Mouse (Mus musculus) cerebellum, adult 18-20 months (tissue): ENCODE results near the gene Tmem126b.
A peak's percentile ranks its signal among the peaks of the same experiment; 100 is the strongest.

Source experiments
- DNase-seq, 2 experiments: peaks; one replicate each; pipeline ENCODE4 v3.0.0; 2021

Tmem126b gene

DNA sequence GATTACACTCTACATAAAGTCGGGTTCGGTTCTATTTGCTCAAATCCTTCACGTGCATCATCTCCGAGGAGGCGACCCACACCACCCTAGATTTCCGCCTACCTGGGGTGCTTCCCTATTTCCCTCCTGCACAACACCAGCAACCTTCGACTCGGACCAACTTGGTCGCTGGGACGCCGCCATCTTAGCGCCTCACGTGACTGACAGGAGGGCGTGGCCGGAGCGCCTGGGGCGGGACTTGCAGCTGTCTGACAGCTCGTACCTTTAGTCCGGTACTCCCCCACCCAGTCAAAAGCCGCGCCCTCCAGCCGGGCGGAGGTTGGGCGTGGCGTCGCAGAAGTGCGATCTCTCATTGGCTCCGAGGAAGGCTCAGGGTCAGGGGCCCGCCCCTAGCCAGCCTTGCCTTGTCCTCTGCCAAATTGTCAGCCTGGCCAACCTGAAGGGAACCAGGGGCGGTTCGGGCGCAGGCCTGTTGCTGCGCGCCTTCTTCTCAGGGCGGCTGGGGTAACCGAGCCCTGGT is at the start of gene Tmem126b:
Gene Tmem126b (minus strand): TSS at position 209 of the 520 bp plus-strand sequence.
- peak; percentile 98 to 100 for DNase-seq

DNA sequence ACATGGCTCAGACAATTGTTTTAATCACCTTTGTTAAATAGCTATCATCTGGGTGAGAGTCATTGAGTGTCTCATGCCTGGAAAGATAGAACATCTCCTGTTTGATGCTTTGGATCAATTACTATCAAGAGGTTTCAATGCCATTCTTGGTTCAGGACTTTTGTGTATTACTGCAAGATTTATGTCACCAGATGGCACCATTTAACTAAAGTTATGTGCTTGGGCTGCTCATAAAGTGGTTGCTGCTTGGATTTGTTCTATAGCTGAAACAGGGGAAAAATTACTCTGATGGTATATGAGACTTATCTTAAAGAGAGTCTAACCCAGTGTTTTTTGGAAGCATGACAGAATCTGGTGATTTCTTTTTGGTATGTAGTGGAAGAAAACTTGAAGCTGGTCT is 36.5 kb upstream of the Tmem126b start:
- no peak for DNase-seq

DNA sequence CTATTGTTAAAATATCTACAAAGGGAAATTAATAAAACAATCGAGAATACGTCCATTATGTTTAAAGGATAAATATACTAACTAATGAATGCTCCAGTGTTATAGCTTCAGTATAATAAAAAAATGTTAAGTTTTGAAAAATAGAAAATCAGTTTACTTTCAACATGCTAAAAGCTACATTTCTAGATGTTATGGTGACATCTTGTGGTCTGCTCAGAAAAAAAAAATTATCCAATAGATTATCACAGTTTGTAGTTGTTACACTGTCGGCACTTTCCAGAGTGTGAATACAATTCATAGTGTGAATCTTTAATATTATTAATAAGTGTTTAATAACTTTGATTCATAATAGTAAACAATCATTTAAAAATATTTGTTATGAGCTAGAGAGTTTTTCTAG is 32.3 kb upstream of the Tmem126b start:
- no peak for DNase-seq

DNA sequence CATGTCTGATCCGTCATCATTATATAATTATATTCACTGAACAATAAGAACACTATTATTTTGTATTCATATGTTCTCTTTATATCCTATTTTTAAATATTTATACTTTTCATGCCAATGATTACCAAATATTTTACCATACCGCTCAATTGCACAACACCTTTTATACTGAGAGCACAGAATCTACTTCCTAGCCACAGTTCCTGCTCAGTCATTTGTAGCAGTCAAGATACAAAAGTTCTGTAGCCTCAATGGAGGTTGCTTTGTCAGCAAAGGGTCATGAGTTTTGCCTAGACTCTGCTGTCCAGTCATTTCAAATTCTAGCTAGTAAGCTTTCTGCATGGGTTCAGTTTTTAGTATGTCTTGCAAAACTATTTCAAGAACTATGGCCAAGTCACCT is 6.8 kb upstream of the Tmem126b start:
- no peak for DNase-seq

DNA sequence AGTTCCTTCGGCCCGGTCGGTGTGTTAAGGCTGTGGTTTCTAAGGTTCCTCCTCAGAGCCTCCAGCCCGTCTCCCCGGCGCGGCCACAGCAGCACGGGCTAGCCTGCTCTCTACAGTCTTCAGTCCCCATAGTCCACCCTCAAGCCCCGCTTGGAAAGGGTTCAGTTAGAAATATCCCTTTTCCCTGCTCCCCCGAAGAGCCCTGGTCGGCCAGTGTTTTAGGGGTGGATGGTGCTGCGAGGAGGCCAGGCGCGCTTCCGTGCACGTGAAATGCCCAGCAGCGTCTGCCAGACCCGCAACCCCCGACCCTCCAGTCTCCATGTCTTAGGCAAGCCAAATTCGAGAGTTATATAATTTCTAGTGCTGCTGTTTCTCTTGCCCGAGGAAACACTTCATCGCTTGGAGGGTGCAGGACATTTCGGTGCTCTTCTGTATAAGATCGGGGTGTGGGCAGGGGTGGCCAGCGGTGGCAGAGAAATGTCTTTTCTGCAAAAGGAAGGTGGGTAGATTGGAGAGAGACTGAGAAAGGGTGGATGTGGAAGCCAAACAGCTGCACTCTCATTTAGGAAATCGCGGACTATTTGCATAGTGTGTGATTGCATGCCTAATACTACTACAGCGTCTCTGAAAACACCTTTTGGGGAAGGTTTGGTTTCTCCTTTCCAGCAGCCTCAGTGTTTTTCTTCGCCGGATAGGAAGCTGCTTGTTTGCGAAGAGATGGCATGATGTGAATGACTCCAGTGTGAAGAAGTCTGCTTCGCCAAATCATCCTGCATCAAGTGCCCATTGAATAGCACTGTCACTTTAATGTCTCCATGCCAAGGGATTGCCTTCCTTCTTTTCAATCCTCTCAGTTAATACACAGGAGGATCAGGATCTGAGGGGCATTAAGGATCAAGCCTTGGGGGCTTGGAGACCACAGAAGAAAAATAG is 778 bp upstream of the Tmem126b start, which contains the start of gene Dlg2:
Gene Dlg2 (plus strand): TSS at position 360 of the 933 bp plus-strand sequence.
- peak in 1 of 2 experiments; percentile 37 for DNase-seq

DNA sequence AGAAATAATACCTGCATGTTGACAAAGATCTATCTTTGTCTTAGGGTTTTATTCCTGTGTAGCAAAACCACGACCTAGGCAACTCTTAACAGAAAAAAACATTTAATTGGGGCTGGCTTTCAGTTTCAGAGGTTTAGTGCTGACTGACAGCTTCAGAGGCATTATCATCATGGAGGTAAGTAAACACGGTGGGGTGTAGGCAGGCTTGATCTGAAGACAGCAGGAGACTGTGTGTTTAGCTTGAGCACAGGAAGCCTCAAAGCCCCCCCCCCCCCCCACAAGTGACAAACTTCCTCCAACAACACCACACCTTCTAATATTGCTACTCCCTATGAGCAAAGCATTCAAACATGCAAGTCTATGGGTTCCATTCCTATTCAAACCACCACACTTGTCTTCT is 2.3 kb downstream of the Tmem126b start:
- DNase-seq, result no peak

DNA sequence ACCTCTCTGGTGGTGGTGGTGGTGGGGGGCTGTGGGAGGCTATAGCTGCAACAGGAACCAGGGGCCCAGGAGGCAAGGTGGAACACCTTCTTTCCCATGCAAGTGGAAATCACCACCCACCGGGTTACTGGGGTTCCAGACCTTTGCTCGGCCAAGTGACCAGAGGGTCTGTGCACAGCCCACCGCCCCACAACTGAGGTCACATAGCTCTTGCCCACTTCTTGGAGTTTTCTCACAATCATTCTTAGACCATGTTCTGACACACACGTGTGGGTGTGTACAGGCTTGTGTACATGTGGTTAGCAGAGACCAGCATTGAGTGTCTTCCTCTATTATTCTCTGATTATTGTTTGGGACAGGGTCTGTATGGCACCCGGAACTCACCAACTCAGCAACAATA is 14.4 kb downstream of the Tmem126b start:
- DNase-seq, result no peak

DNA sequence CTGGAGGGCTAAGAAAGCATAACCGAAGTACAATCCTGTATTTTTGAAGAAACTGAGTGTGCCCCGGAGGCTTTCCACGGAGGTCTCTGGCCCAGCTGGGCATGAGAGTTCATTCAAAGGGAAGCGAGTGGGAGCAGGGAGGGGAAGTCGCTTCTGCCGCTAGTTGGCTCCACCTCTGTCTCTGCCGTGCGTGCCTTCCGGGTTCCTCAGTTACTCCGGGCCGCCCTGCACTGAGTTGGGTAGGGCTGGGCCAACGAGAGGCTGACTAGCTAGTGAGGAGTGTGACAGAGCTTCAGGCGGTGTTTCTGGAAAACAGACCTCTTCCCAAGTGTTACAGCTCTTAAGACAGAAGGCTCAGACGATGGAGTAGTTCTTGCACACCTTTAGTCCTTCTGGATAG is 14.9 kb downstream of the Tmem126b start:
- DNase-seq, result peak; percentile 31 to 45

DNA sequence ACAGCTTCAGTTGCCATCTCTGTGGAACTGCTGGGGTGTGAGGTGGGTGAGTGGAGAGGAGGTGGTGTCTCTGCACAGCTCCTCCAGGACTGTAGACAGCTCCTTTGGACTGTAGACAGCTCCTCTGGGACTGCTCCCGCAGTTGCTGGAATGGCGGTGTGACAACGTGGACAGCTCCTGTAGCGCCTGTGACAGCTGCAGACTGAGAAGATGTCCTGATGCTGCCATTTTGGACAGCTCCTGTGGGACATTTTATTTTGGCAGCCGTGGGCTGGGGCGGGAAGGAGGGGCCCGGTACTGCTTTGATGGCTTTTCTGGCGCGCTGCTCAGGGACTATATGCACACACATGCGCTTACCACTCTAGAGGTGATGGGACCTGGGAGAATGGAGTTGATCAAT is 15.5 kb downstream of the Tmem126b start:
- DNase-seq, result no peak

DNA sequence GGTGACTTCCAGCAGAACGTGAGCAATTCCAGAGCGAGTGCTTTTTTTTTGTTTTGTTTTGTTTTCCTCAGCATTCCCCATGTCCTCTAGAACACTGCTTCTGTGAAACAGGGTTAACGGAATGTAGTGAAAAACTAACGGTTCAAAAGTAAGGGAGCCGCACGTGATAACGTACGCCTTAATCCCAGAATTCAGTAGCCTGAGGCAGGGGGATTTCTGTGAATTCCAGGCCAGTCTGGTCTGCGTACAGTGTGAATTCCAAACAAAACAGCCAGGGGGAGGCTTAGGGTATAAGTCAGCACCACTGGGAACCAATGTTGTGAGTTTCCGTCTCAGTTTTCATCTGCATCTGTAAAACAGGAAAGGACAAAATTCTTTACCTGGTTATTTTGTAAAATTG is 18.3 kb downstream of the Tmem126b start:
- DNase-seq, result no peak

DNA sequence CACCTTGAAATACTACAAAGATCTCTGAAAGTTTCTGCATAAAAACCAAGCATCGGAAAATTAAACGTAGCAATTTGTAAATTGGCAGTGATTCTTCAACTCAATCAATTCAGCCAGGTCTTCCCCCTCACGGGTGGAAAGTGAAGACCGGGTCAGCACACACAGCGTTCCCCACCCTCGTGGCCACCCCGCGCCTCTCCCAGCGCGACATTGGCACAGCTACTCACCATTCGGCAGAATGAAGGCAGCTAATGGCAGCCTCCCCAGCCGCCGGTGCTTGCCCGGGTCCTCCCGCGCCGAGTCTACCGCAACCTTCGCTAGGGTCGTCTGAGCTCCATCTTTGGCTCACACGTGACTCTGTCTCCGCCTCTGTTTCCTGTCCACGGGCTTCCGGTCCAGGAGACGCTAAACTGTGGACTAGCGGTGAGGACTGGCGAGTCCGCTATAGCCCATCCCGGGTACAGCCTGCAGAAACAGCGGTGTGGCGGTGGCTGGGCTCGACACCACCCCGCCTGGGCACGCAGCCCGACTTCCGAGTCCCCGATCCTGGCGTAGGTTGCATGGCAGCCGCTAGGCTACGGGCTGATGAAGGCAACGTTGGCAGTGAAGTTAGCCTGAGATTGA is 18.8 kb downstream of the Tmem126b start, which contains the start of gene Tmem126a:
Gene Tmem126a (minus strand): TSS at position 385 of the 624 bp plus-strand sequence.
- peak; percentile 86 to 88 for DNase-seq

DNA sequence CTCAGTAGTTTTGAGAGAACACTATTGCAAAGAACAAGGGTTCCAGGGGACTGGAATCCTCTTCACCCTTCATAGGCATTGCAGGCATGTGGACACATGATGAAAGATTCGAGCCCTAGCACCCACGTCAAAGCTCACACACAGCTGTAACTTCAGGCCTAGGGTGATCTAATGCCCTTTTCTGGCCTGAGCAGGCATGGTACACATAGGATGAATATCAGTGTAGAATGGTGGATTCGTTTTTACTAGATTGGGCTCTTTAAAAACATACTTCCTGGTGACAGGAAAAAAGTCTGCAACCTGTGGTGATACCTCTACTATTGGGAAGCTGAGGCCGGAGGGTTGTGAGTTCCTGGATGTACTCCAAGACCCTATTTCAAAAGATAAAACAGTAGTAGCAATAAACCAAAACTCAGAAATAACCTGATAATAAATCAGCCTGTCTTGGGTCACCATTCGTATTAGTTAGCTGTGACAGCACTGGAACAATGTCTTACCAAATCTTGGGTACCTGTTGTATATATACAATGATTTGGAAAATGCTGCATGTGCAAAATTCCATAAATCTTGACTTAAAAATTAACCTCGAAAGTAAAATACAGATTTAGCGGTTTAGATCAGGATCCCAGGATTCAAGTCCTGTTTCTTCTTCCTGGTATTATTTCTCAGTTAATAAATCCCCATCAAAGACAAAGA is 19.5 kb downstream of the Tmem126b start:
- DNase-seq, result no peak

DNA sequence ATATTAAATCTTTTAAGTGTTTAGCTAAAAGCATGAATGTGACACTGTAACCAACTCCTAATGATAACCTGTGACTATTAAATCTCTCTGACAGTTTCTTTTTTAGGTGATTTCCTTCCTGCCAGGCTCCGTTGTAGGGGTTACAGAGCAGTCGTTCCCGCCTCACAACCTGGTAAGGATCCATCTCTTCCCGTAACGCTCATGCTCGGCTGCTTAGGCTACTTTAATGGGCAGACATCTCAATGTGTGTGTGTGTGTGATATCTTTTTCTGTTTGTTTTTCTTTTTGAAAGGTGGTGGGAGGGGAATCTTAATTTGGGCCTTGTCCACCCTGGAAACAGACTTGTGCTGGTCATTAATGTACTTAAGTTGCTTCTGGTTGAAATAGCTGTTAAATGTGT is 31.6 kb downstream of the Tmem126b start:
- DNase-seq, result peak in 1 of 2 experiments; percentile 28

DNA sequence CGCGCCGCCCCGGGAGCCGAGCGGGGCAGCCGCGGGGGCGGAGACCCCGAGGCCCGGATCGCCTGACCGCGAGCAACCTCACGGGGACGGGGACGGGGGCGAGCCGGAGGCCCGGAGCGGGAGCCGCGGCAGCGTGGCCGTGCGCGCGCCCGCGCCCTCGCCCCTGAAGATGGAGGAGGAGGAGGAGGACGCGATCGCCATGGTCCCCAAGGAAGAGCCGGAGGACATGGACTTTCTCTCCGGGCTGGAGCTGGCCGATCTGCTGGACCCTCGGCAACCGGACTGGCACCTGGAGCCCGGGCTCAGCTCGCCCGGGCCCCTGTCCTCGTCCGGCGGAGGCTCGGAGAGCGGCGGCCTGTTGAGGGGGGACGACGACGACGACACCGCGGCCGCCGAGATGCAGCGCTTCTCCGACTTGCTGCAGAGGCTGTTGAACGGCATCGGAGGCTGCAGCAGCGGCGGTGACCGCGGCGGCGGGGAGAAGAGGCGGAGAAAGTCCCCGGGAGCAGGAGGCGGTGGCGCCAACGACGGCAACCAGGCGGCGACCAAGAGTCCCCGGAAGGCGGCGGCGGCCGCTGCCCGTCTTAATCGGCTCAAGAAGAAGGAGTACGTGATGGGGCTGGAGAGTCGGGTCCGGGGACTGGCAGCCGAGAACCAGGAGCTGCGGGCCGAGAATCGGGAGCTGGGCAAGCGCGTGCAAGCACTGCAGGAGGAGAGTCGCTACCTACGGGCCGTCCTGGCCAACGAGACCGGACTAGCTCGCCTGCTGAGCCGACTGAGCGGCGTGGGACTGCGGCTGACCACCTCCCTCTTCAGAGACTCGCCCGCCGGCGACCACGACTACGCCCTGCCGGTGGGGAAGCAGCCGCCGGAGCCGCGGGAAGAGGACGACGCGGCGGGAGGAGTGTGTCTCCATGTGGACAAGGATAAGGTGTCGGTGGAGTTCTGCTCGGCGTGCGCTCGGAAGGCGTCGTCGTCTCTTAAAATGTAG is 32.4 kb downstream of the Tmem126b start:
- peak; percentile 76 to 83 for DNase-seq

DNA sequence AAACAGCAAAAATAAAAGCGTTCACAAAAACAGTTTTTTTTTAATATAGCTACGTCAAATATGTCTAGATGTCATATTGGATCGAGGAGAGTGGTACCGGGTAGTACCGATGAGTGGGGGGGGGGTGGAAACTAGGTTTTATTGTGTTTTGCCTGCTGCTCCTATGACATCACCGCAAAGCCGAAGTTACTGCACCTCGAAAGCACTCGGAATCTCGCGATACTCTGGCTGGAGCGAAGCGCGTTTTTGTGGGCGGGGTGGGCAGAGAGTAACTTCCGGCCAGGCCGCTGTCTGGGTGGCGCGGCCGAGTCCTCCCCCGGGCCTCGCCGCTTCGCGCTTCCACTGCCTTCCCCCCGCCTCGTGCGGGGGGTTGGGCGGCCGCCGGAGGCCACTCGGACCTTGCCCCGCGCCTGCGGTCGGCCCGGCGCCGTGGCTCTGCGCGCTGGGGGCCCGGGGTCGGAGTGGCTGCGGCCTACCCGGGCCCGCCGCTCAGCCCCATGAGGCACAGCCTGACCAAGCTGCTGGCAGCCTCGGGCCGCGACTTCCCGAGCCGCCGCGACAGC is 33.2 kb downstream of the Tmem126b start, which contains the start of gene Crebzf:
Gene Crebzf (plus strand): TSS at position 212 of the 563 bp plus-strand sequence.
- peak; percentile 94 to 96 for DNase-seq

DNA sequence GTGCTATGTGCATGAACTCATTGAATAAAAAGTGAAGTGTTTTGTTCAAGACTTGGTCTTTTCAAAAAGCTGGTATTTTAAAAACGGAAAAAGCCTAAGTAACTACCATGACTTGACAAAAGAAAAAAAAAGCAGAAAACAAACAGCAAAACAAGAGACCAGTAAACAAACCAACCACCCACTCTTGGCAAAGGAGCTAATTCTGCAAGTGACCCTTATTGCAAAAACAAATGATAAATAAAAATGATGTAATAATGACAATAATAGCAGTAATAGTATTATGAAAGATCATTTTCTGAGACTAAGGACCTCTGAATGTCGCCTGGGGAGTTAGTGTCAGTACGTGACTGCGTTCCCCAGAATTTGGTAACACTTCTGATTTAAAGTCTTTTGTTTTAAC is 33.7 kb downstream of the Tmem126b start:
- peak in 1 of 2 experiments; percentile 23 for DNase-seq

DNA sequence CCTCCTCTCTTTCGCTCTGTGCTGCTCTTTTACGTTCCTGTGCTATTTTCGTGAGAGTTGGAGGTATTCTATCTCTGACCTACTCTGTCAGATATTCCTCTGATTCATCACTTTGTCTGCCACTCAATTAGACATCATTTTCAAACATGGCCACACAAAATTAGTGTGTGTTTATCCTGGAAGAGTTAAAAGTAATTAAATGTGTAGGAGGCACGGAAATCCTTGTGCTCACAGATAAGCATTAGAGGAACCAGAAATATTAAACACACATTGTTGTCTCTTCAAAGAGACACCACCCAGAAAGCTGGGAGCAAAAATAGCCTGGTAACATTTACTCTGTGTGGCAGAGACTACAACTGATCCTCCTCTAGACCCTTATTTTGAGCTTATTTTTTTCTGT is 35.8 kb downstream of the Tmem126b start:
- no peak for DNase-seq

DNA sequence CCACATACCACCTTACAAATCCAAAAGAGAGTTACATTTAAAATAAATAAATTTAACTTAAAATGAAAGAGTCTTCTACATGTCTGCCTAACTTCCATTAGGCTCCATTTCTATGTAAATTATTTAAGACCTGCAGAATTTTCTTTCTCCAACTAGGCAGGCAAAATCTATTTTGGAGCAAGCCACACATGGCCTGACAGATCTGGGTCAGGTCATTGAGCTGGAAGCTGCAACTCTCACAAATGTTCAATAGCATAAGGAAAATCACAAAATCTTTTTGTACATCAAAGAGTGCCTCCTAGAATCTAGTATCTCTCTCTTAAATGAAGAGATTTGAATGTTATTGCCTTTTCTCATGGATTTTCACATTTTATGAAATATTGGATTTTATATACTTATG is 43.6 kb downstream of the Tmem126b start:
- peak in 1 of 2 experiments; percentile 53 for DNase-seq

DNA sequence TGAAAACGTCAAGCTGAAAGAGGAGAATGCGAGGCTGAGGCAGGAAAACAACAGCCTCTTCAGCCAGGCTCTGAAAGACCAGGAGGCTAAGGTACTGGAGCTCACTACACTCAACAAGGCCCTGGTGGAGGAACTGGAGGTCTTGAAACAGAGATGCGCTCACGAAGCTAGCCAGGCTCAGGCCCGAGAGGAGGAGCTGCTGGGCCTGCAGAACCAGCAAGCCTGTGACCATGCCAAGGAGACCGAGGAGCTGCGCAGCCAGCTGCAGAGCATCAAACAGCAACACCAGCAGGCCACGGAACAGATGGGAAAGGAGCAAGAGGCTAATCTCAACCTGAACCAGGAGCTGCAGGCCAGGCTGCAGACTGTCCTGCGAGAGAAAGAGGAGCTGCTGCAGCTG is 48.8 kb downstream of the Tmem126b start:
- DNase-seq, result peak in 1 of 2 experiments; percentile 25

DNA sequence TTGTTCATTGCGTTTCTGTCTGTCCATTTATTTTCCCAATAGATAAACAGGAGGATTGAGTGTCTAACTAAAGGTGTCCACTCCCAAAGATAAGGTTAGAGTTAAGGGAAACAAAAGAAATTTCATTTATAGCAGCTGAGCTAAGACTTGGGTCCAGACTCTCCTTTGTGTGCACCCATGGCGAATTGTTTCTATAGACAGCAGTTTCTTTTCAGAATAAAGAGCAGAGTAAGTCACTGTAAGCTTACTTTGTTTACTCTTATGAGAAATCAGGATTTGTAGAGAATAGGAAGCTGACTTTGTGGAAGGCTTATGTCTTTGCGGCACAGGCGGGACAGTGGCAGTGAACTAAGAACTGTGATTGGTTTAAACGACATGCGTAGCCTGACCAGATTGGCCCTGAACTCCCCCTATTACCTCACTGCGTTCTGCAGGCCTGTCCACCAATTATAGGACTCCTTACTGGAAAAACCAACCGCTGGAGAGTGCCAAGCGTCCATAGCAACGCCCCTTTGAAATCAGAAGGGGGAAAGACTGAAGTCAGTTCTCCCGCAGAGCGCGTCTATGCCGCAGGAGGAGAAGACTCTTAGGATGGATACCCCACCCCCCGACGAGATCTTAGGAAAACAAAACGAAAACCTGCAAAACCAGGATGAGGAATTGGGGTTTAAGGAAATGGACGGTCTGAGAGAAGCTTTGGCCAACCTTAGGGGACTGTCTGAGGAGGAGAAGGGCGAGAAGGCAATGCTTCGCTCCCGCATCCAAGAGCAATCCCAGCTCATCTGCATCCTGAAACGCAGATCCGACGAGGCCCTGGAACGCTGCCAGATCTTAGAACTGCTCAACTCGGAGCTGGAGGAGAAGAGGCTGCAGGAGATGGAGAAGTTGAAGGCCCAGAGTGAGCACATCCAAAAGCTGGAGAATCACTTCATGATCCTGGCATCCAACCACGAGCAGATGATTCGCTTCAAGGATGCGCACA is 49.5 kb downstream of the Tmem126b start, which contains the start of gene Ccdc89:
Gene Ccdc89 (plus strand): TSS at position 558 of the 982 bp plus-strand sequence.
- peak; percentile 79 to 88 for DNase-seq
